Mouse (Mus musculus) bone marrow, adult 2 months (tissue): ENCODE measurements around the gene Stat1.

Experiments used
- CTCF ChIP-seq: fragments of 200-500 bp; IDR thresholded peaks from 2 replicates; pipeline ENCODE4 v1.5.1; 2011; ENCODE audit warnings: low read length, control low read depth; ENCODE audit not compliant: control insufficient read depth, insufficient read depth
- POLR2A ChIP-seq: fragments of 200-500 bp; IDR thresholded peaks from 2 replicates; pipeline ENCODE4 v1.6.1; 2011; ENCODE audit warnings: low read depth, mild to moderate bottlenecking, control low read depth, low read length, borderline replicate concordance; ENCODE audit not compliant: control insufficient read depth

DNA sequence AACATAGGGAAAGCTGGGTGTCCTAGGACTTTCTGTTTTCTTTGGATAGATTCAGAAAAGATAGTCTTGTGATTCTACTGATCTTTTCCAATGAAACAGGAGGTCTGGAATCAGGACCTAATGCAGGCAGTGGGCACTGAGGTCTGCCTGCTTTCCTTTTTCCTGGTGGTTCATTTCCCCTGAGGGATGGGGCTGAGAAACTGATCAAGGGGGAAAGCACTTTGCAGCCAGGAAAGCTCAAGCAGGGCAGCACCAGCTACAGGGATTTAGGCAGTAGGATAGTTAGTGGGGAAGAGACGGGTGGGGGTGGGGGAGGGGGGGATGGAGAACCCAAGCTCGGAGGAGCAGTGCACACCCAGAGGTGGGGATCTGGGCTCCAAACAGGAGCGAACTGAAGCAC lies 33.7 kb downstream of the Stat1 start:
- TF ChIP-seq CTCF (no peak), POLR2A (no peak)
